Mouse (Mus musculus) stomach, embryonic 15.5 days (tissue): Measurements from ENCODE around the gene Pnma5. TPM values are rescaled to one million over a fixed set of nuclear protein-coding genes. Genes with fewer than 3 reads are reported as not detected.
"Not testable (repeated sequence)": the region's sequence is repeated elsewhere in the genome, so short reads cannot be mapped to it uniquely, and the experiment has no call there.

Source experiments
- ATAC-seq: fragments of 200-750 bp; cut with Nextera tagmentation; 2 replicates; pipeline ENCODE4 v1.8.0; 2017; ENCODE audit warnings: low read depth, moderate number of reproducible peaks, moderate TSS enrichment; ENCODE audit not compliant: insufficient read depth, low FRiP score
- H3K27ac ChIP-seq: fragments of 300-500 bp; sonication (generic); 2 replicates; pipeline ENCODE4 v1.5.1; 2015; ENCODE audit warnings: mild to moderate bottlenecking, inconsistent platforms
- H3K27me3 ChIP-seq: fragments of 300-500 bp; sonication (generic); replicated peaks from 2 replicates; pipeline ENCODE4 v1.6.1; 2015; ENCODE audit warnings: inconsistent platforms
- H3K36me3 ChIP-seq: fragments of 300-500 bp; sonication (generic); 2 replicates; pipeline ENCODE4 v1.6.1; 2015; ENCODE audit warnings: inconsistent platforms
- H3K4me1 ChIP-seq: fragments of 300-500 bp; sonication (generic); 2 replicates; pipeline ENCODE4 v1.6.1; 2015; ENCODE audit warnings: inconsistent platforms
- H3K4me2 ChIP-seq: fragments of 300-500 bp; sonication (generic); 2 replicates; pipeline ENCODE4 v1.6.1; 2015; ENCODE audit warnings: mild to moderate bottlenecking, inconsistent platforms
- H3K4me3 ChIP-seq: fragments of 300-500 bp; sonication (generic); replicated peaks from 2 replicates; pipeline ENCODE4 v1.5.1; 2015; ENCODE audit warnings: inconsistent platforms
- H3K9ac ChIP-seq: fragments of 300-500 bp; sonication (generic); 2 replicates; pipeline ENCODE4 v1.6.1; 2015; ENCODE audit warnings: inconsistent platforms
- H3K9me3 ChIP-seq: fragments of 300-500 bp; sonication (generic); 2 replicates; pipeline ENCODE4 v1.6.1; 2016; ENCODE audit warnings: inconsistent platforms
- WGBS: fragments of 180-500 bp; shearing (Covaris S2); methylation state at CpG from one replicate; pipeline ENCODE4 v1.1.7; 2015; 5-methylcytosine and 5-hydroxymethylcytosine counted together
- polyA plus RNA-seq: library from polyadenylated mRNA; unstranded; fragments of >200 nt; fragmentation: Nextera tagmentation; extraction: Ambion mirVana; gene quantifications from 2 replicates; pipeline ENCODE4 v1.2.1, GENCODE M21; 2015

Gene Pnma5
- 0.14 and 0.17 TPM in 2 replicates for polyA plus RNA-seq

DNA sequence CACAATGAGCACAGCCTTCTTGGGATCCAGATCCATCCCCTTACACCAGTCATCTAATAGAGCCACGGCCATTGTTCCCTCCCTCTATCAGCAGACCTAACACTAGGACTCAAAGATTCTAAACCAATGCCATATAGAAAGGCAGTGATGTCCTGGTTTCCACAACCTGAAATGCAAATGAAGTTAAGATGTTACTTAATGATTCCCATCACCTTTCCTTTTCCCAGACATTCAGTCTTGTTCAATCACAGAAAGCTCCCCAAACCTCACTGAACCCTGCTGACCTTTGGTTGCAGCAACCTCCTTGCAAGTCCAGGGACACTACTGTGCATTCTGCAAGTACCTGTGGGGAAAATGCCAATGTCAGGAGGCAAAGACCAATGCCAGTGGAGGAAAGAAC, at the start of gene Pnma5:
Gene Pnma5 (minus strand): TSS at position 101 of the 400 bp plus-strand sequence.
- ATAC-seq = no peak
- H3K4me3 ChIP-seq = no peak within 1 kb of the TSS
- H3K36me3 ChIP-seq = no peaks in the 10 kb centered on the region
- H3K9me3 ChIP-seq = no peaks in the 10 kb centered on the region
- no peak within 1 kb of the TSS for H3K9ac ChIP-seq
- H3K4me2 ChIP-seq = no peak within 1 kb of the TSS
- no peaks in the 10 kb centered on the region for H3K4me1 ChIP-seq
- H3K27ac ChIP-seq = no peak within 1 kb of the TSS
- no peaks in the 10 kb centered on the region for H3K27me3 ChIP-seq
- 61% methylated on average over 1 of the region's 1 CpGs for WGBS

DNA sequence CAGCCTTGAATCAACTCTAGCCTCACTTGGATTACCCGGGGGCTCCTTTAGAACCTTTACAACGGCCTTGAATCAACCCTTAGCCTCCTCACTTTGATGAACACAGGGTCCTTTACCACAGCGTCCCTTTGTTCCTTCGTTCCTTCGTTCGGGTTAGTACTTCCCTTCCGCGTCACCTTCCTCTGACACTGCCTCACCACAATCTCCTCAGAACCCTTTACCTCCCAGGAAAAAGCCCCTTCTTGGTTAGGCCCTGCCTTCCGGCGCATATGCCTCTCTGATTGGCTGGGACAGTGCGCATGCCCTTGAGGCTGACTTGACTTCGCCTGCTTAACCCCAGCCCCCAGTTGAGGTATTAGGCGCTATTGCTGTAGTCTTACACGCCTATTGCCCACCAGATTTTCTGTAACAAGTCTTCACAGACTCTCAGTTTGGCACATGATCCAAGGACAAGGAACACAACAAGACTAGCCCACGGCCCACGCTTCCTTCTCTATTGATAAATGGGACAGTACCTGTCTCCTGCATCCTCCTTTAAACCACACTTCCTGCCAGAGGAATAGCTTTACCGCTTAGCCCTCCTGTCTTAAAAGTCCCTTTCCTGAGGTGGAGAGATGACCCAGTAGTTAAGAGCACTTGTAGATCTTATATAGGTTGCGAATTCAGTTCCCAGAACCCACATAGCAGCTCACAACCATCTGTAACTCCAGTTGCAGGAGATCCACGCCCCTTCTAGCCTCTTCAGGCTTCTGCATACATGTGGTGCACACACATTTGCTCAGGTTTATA, 45.6 kb upstream of the Pnma5 start, which contains the start of gene Xlr4a:
Gene Xlr4a (minus strand): TSS at position 212 of the 789 bp plus-strand sequence.
- H3K36me3 ChIP-seq, H3K27me3 ChIP-seq, H3K27ac ChIP-seq, H3K4me3 ChIP-seq, ATAC-seq, H3K9ac ChIP-seq, H3K9me3 ChIP-seq, H3K4me2 ChIP-seq, H3K4me1 ChIP-seq: not testable (repeated sequence)
- 80% methylated on average over 19 of the region's 19 CpGs for WGBS

DNA sequence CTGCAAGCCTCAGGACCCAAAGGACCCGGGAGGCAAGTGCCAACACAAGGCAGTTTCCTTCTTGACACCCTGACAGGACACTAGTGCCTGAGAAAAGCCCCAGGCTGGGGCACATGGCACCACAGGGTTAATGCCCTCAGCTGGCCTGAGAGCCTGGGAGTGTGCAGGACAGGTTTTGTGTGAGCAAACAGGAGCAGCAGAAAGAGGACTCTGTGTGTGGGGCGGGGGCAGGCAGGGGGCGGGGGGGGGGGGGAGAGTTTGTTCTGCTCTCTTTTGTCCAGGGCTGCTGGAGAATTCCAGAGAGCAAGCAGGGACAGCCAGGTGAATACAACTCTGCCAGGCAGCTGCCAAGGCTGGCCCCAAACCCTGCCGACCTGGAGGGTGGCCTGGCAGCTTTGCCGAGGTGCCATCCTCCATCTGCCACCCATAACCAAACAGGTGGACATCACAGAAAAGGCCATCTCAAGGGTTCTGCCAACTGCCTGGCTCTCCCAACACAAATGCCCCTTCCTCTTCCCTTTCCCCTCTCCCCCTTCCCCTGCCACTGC, 29.9 kb upstream of the Pnma5 start:
- H3K9ac ChIP-seq, H3K27me3 ChIP-seq, H3K27ac ChIP-seq, H3K4me2 ChIP-seq, H3K36me3 ChIP-seq, H3K4me3 ChIP-seq, H3K9me3 ChIP-seq, H3K4me1 ChIP-seq: not testable (repeated sequence)
- peak; percentile 56; the same call in 1 of the 2 replicates for ATAC-seq
- 37% methylated on average over 2 of the region's 5 CpGs for WGBS

- H3K9me3 ChIP-seq = no peaks in the 10 kb centered on the region
- 30% methylated on average over 7 of the region's 7 CpGs for WGBS
- no peak within 1 kb of the TSS for H3K9ac ChIP-seq
- H3K27ac ChIP-seq = no peak within 1 kb of the TSS
- H3K27me3 ChIP-seq = no peaks in the 10 kb centered on the region
- no peak for ATAC-seq
- no peaks in the 10 kb centered on the region for H3K36me3 ChIP-seq
- peak within 1 kb of the TSS; percentile 39 for H3K4me2 ChIP-seq
- 0 out of 2 replicates have a peak, but pooled peaks cover 3% of the 10 kb centered on the region for H3K4me1 ChIP-seq
- H3K4me3 ChIP-seq = no peak within 1 kb of the TSS
Measured at GRCm38 (mm10) chrX:73064415-73064793, 27.5 kb upstream of the Pnma5 start, which contains the start of gene Pnma3. Pnma3 (plus strand) TSS chrX:73064787.

DNA sequence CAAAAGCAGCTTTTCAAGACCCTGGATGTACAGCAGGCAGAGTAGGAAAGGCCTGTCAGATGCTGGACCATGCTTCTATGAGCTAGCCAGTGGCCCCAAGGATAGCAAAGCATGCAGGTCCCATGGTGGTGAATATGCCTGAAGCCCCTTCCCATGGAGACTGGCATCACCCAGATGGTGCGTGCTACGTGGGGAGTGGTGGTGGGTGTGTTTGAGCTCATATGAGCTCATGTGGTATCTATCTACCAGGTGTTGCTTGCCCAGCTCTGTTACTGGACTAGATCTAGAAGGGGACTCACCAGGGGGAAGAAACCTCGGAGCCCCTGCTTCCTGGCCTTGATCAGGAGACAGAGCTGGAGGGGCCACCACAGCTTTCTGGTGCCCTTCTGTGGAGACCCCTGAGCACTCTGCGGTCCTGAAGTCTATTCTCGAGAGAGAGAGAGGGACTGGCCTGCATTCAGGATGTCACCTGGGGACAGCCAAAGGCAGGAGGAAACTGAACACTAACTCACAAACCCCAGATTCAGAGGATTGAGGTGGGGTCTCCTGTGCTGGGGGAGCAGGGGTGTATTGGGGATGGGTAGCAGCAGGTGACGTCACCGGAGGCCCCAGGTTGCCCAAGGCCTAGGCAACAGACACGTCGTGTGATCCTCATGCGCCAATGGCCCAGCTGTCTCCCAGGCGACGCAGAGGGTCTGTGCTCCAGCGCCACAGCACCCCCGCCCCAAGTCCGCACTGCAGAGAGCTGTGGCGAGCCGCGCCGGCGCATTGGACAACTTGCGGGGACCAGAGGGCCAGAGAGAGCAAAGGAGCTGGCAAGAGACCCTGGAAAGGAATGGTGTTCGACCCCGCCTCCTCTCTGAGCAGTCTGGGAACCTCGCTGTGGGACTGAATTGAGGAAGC, 26.9 kb upstream of the Pnma5 start:
- H3K9ac ChIP-seq = no peak overlapping the region
- WGBS = 42% methylated on average over 23 of the region's 24 CpGs
- no peaks in the 10 kb centered on the region for H3K27me3 ChIP-seq
- H3K27ac ChIP-seq = no peak overlapping the region
- H3K9me3 ChIP-seq = no peaks in the 10 kb centered on the region
- H3K36me3 ChIP-seq = no peaks in the 10 kb centered on the region
- 0 out of 2 replicates have a peak, but pooled peaks cover 3% of the 10 kb centered on the region for H3K4me1 ChIP-seq
- ATAC-seq = 0 out of 2 replicates have a peak, but pooled peaks have one; percentile 10
- no peak overlapping the region for H3K4me3 ChIP-seq
- peak overlapping the region; percentile 39 for H3K4me2 ChIP-seq

DNA sequence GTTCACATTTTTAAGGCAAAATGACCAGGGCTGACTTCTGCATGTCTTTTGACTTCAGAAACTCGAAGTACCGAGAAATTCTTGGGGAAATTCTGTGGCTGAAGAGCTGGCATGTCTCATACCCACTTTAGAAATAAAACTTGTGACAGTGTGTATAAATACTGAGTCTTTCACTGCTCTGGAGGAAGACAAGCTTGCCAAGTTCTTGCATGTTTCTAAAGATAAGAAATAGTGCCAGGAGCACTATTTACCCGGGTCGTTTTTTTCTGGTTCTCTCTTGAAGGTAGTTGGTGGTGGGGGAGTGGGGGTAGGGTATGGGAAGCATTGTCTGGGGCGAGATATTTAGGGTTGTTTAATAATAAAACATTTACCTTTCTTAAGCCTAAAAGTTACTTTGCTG, 25.4 kb upstream of the Pnma5 start:
- 40% methylated on average over 5 of the region's 5 CpGs for WGBS
- no peak for ATAC-seq

DNA sequence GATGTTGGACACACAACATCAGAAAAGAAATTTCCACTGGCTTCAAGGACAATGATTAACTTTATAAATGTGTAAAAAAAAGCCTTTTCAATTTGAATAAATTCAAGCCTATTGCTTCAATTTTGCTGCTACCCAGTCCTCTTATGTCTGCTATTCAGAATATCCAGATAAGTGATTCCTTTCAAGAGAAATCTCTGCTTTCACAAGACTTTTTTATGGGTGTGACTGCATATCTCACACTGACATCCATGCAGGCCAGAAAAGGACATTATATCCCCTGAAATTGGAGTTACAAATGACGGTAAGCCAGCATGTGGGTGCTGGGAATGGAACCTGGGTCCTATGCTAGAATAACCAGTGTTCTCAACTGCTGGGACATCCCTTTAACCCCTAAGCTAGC, 24.6 kb upstream of the Pnma5 start:
- no peak for ATAC-seq
- H3K27me3 ChIP-seq = no peaks in the 10 kb centered on the region

More for the DNA sequence above, 25.4 kb upstream of the Pnma5 start:
- Histone ChIP-seq H3K9me3 (no peaks in the 10 kb centered on the region), H3K4me3 (no peak overlapping the region), H3K36me3 (no peaks in the 10 kb centered on the region), H3K4me2 (no peak overlapping the region), H3K4me1 (0 out of 2 replicates have a peak, but pooled peaks cover 3% of the 10 kb centered on the region), H3K27me3 (no peaks in the 10 kb centered on the region), H3K9ac (no peak overlapping the region), H3K27ac (no peak overlapping the region)

GRCm38 (mm10) chrX:73053860-73054563, 17.1 kb upstream of the Pnma5 start:
- no peaks in the 10 kb centered on the region for H3K27me3 ChIP-seq
- ATAC-seq = peak; percentile 92
- no peaks in the 10 kb centered on the region for H3K36me3 ChIP-seq
- no peak overlapping the region for H3K9ac ChIP-seq
- H3K27ac ChIP-seq = no peak overlapping the region
- H3K9me3 ChIP-seq = no peaks in the 10 kb centered on the region
- no peak overlapping the region for H3K4me2 ChIP-seq
- no peak overlapping the region for H3K4me3 ChIP-seq
- H3K4me1 ChIP-seq = no peaks in the 10 kb centered on the region
- WGBS = 15% methylated on average over 14 of the region's 14 CpGs

More for the DNA sequence above, 24.6 kb upstream of the Pnma5 start:
- H3K9ac ChIP-seq = no peak overlapping the region
- H3K9me3 ChIP-seq = no peaks in the 10 kb centered on the region
- H3K4me3 ChIP-seq = no peak overlapping the region
- H3K36me3 ChIP-seq = no peaks in the 10 kb centered on the region
- no peak overlapping the region for H3K27ac ChIP-seq
- WGBS = 79% methylated on average over 1 of the region's 1 CpGs
- 0 out of 2 replicates have a peak, but pooled peaks cover 3% of the 10 kb centered on the region for H3K4me1 ChIP-seq
- no peak overlapping the region for H3K4me2 ChIP-seq

- H3K4me1 ChIP-seq = no peaks in the 10 kb centered on the region
- H3K4me3 ChIP-seq = no peak overlapping the region
- H3K36me3 ChIP-seq = no peaks in the 10 kb centered on the region
- no peak overlapping the region for H3K9ac ChIP-seq
- no peaks in the 10 kb centered on the region for H3K9me3 ChIP-seq
- no peak overlapping the region for H3K4me2 ChIP-seq
- H3K27ac ChIP-seq = no peak overlapping the region
- no peak for ATAC-seq
- WGBS = 79% methylated on average over 12 of the region's 12 CpGs
- no peaks in the 10 kb centered on the region for H3K27me3 ChIP-seq
Measured at GRCm38 (mm10) chrX:73039666-73040065, 2.8 kb upstream of the Pnma5 start.

DNA sequence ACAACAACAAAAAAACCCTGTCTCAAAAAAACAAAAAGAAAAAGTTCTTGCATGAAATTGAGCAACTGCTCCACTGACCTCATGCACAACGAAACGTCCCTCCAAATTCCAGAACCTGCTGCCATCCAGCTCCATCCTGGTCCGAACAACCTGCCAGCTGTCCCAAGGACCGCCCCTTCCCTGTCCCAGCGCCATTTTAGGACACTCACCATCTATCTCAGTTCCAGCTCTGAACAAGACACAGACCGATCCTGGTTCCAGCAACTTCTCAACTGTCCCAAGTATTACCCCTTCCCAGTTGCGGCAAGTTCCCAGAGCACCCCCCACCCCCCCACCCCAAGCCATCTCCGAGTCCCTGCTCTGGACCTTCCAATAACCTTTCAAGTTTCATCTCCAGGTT, 1.9 kb upstream of the Pnma5 start:
- Histone ChIP-seq H3K4me2 (no peak overlapping the region), H3K4me3 (no peak overlapping the region), H3K27me3 (no peaks in the 10 kb centered on the region), H3K27ac (no peak overlapping the region), H3K4me1 (no peaks in the 10 kb centered on the region), H3K9ac (no peak overlapping the region), H3K9me3 (no peaks in the 10 kb centered on the region), H3K36me3 (no peaks in the 10 kb centered on the region)
- 73% methylated on average over 8 of the region's 8 CpGs for whole genome bisulfite sequencing
- ATAC-seq = no peak

GRCm38 (mm10) chrX:73012846-73013245, 24.1 kb downstream of the Pnma5 start:
- Histone ChIP-seq H3K4me3 (no peak overlapping the region), H3K27me3 (no peaks in the 10 kb centered on the region), H3K9me3 (no peaks in the 10 kb centered on the region), H3K4me1 (no peaks in the 10 kb centered on the region), H3K4me2 (no peak overlapping the region), H3K27ac (no peak overlapping the region), H3K36me3 (no peaks in the 10 kb centered on the region), H3K9ac (no peak overlapping the region)
- WGBS = 66% methylated on average over 4 of the region's 4 CpGs
- ATAC-seq = no peak
